Mouse (Mus musculus): Measurements from ENCODE around the gene Sash3. TPM values are rescaled to one million over a fixed set of nuclear protein-coding genes. Genes with fewer than 3 reads are reported as not detected.
A peak's percentile ranks its signal among the peaks of the same experiment; 100 is the strongest.

Gene Sash3
- polyA plus RNA-seq, 1 experiment from 2014 or later = 0.67 TPM

- DNase-seq (ENCODE audit: low spot score) = no peak
- H3K9ac ChIP-seq (ENCODE audit: low read length) = no peak overlapping the region
- 53% methylated on average over 7 of the region's 7 CpGs for WGBS
- peak; percentile 56; the same call in 1 of the 2 replicates for ATAC-seq (replicated peaks; ENCODE audit: low FRiP score)
- H3K4me1 ChIP-seq (replicated peaks; ENCODE audit: control insufficient read depth, insufficient read depth, low read length) = no peaks in the 10 kb centered on the region; the same call in 1 of the 2 replicates
- H3K9me3 ChIP-seq (ENCODE audit: control insufficient read depth, low read length) = no peaks in the 10 kb centered on the region
- H3K36me3 ChIP-seq (ENCODE audit: control insufficient read depth, insufficient read depth, low read length) = no peaks in the 10 kb centered on the region
- no peak overlapping the region for H3K4me2 ChIP-seq (ENCODE audit: low read depth, low read length, severe bottlenecking)
- H3K27ac ChIP-seq (ENCODE audit: low read depth, low read length) = peak overlapping the region; percentile 18; the same call in 1 of the 2 replicates
- no peaks in the 10 kb centered on the region for H3K27me3 ChIP-seq (ENCODE audit: control insufficient read depth, insufficient read depth, low read length)
- no peak overlapping the region for H3K4me3 ChIP-seq (ENCODE audit: low read depth, low read length)
Observed at GRCm38 (mm10) chrX:48138539-48139275, 7.5 kb upstream of the Sash3 start.

DNA sequence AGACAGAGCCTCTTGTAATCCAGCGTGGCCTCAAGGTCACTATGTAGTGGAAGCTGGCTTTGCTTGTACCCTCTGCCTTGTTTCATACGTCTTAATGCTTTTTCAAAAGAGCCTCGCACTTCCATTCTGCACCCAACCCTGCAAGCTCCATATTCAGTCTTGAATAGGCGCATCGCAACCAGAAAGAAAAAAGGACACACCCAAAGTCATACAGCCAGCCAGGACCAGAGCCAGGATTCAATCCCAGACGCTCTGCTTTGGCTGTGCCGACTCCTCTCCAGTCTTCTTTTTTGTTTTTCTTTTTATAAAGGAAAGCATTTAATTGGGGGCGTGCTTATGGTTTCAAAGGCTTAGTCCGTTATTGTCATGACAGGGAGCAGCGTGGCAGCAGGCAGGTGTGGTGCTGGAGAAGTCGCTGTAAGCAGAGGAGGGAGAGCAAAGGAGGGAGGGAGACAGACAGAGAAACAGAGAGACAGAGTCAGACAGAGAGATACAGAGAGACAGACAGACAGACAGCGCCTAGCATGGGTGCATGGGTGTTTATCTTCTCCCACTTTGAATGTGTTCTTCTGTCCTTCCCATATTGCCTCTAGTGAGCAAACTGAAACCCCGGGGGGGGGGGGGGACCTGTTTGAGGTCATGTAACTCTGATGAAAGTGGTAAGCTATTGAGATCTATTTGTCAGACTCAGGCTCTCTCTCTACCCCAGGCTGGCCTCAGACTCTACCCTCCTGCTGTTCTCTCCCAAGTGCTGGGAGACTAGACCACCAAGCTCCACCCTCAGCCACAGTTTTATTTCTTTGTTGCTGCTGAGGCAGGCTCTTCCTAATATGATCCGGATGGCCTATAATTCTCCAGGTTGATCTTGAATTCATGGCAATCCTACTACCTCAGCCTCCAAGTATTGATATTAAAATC is 6.6 kb upstream of the Sash3 start:
- Histone ChIP-seq H3K9me3 (ENCODE audit: control insufficient read depth, low read length) (no peaks in the 10 kb centered on the region), H3K4me2 (ENCODE audit: low read depth, low read length, severe bottlenecking) (no peak overlapping the region), H3K4me1 (replicated peaks; ENCODE audit: control insufficient read depth, insufficient read depth, low read length) (no peaks in the 10 kb centered on the region; the same call in 1 of the 2 replicates), H3K4me3 (ENCODE audit: low read depth, low read length) (no peak overlapping the region), H3K27me3 (ENCODE audit: control insufficient read depth, insufficient read depth, low read length) (no peaks in the 10 kb centered on the region), H3K27ac (ENCODE audit: low read depth, low read length) (no peak overlapping the region; the same call in 1 of the 2 replicates), H3K36me3 (ENCODE audit: control insufficient read depth, insufficient read depth, low read length) (no peaks in the 10 kb centered on the region), H3K9ac (ENCODE audit: low read length) (no peak overlapping the region)
- DNase-seq (ENCODE audit: low spot score) (no peak), ATAC-seq (replicated peaks; ENCODE audit: low FRiP score) (no peak)
- WGBS = 35% methylated on average over 14 of the region's 14 CpGs

DNA sequence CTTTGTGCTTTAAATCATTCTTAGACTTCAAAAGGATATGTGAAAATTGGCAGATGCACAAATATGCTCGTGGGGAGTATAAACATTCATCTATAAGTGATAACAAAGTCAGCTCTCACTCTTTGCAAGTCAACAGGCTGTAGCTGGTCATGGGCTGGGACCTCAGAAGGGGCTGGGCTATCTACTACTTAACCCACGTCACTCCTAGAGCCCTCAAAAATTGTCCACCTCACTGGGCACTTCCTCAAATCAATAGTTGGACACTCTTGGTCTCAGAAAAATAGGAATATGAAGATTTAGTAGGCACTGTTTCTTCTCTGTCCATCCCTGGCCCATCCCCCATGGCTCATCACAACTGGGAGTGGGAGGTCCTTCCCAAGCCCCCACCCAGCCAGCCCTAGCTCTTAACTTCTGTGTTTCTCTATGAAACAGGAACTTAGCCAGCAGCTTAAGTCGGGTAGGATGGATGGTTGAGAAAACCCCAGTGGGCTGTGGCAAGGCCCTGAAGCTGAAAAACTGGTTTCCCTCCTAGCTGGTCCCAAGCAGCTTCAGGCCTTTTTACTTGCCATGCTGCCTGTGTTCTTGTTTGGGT is 5.9 kb upstream of the Sash3 start:
- no peak overlapping the region for H3K9ac ChIP-seq (ENCODE audit: low read length)
- no peak overlapping the region for H3K4me2 ChIP-seq (ENCODE audit: low read depth, low read length, severe bottlenecking)
- H3K27ac ChIP-seq (ENCODE audit: low read depth, low read length) = no peak overlapping the region
- H3K4me1 ChIP-seq (replicated peaks; ENCODE audit: control insufficient read depth, insufficient read depth, low read length) = no peaks in the 10 kb centered on the region; the same call in 1 of the 2 replicates
- H3K4me3 ChIP-seq (ENCODE audit: low read depth, low read length) = no peak overlapping the region
- no peaks in the 10 kb centered on the region for H3K27me3 ChIP-seq (ENCODE audit: control insufficient read depth, insufficient read depth, low read length)
- 66% methylated on average over 3 of the region's 3 CpGs for WGBS
- H3K36me3 ChIP-seq (ENCODE audit: control insufficient read depth, insufficient read depth, low read length) = no peaks in the 10 kb centered on the region
- no peak for ATAC-seq (replicated peaks; ENCODE audit: low FRiP score)
- no peak for DNase-seq (ENCODE audit: low spot score)
- no peaks in the 10 kb centered on the region for H3K9me3 ChIP-seq (ENCODE audit: control insufficient read depth, low read length)

- 76% methylated on average over 6 of the region's 6 CpGs for WGBS
- no peak for DNase-seq (ENCODE audit: low spot score)
- no peak overlapping the region for H3K27ac ChIP-seq (ENCODE audit: low read depth, low read length)
- no peak overlapping the region for H3K9ac ChIP-seq (ENCODE audit: low read length)
- no peaks in the 10 kb centered on the region; the same call in 1 of the 2 replicates for H3K4me1 ChIP-seq (replicated peaks; ENCODE audit: control insufficient read depth, insufficient read depth, low read length)
- no peaks in the 10 kb centered on the region for H3K9me3 ChIP-seq (ENCODE audit: control insufficient read depth, low read length)
- H3K4me3 ChIP-seq (ENCODE audit: low read depth, low read length) = no peak overlapping the region
- no peak overlapping the region for H3K4me2 ChIP-seq (ENCODE audit: low read depth, low read length, severe bottlenecking)
- no peaks in the 10 kb centered on the region for H3K36me3 ChIP-seq (ENCODE audit: control insufficient read depth, insufficient read depth, low read length)
- no peak for ATAC-seq (replicated peaks; ENCODE audit: low FRiP score)
- no peaks in the 10 kb centered on the region for H3K27me3 ChIP-seq (ENCODE audit: control insufficient read depth, insufficient read depth, low read length)
Observed at GRCm38 (mm10) chrX:48141481-48141880, 4.8 kb upstream of the Sash3 start.

GRCm38 (mm10) chrX:48143415-48144335 is 2.6 kb upstream of the Sash3 start:
- no peaks in the 10 kb centered on the region for H3K36me3 ChIP-seq (ENCODE audit: control insufficient read depth, insufficient read depth, low read length)
- no peaks in the 10 kb centered on the region for H3K27me3 ChIP-seq (ENCODE audit: control insufficient read depth, insufficient read depth, low read length)
- no peaks in the 10 kb centered on the region; the same call in 1 of the 2 replicates for H3K4me1 ChIP-seq (replicated peaks; ENCODE audit: control insufficient read depth, insufficient read depth, low read length)
- WGBS = 65% methylated on average over 23 of the region's 26 CpGs
- no peak overlapping the region for H3K4me3 ChIP-seq (ENCODE audit: low read depth, low read length)
- no peak overlapping the region for H3K27ac ChIP-seq (ENCODE audit: low read depth, low read length)
- no peaks in the 10 kb centered on the region for H3K9me3 ChIP-seq (ENCODE audit: control insufficient read depth, low read length)
- ATAC-seq (replicated peaks; ENCODE audit: low FRiP score) (no peak), DNase-seq (ENCODE audit: low spot score) (no peak)
- no peak overlapping the region for H3K9ac ChIP-seq (ENCODE audit: low read length)
- peak overlapping the region; percentile 24; the same call in 1 of the 2 replicates for H3K4me2 ChIP-seq (ENCODE audit: low read depth, low read length, severe bottlenecking)

- DNase-seq (ENCODE audit: low spot score) (no peak), ATAC-seq (replicated peaks; ENCODE audit: low FRiP score) (no peak)
- Histone ChIP-seq H3K4me1 (replicated peaks; ENCODE audit: control insufficient read depth, insufficient read depth, low read length) (no peaks in the 10 kb centered on the region), H3K9ac (ENCODE audit: low read length) (no peak overlapping the region), H3K36me3 (ENCODE audit: control insufficient read depth, insufficient read depth, low read length) (no peaks in the 10 kb centered on the region), H3K4me2 (ENCODE audit: low read depth, low read length, severe bottlenecking) (no peak overlapping the region), H3K9me3 (ENCODE audit: control insufficient read depth, low read length) (no peaks in the 10 kb centered on the region), H3K27ac (ENCODE audit: low read depth, low read length) (no peak overlapping the region), H3K4me3 (ENCODE audit: low read depth, low read length) (no peak overlapping the region), H3K27me3 (ENCODE audit: control insufficient read depth, insufficient read depth, low read length) (no peaks in the 10 kb centered on the region)
- 80% methylated on average over 2 of the region's 2 CpGs for WGBS
Observed at GRCm38 (mm10) chrX:48147226-48147625, 990 bp downstream of the Sash3 start.

- no peak for DNase-seq (ENCODE audit: low spot score)
- no peak overlapping the region for H3K27ac ChIP-seq (ENCODE audit: low read depth, low read length)
- WGBS = 90% methylated on average over 7 of the region's 7 CpGs
- no peak overlapping the region for H3K4me3 ChIP-seq (ENCODE audit: low read depth, low read length)
- H3K9me3 ChIP-seq (ENCODE audit: control insufficient read depth, low read length) = no peaks in the 10 kb centered on the region
- no peak overlapping the region for H3K9ac ChIP-seq (ENCODE audit: low read length)
- no peak for ATAC-seq (replicated peaks; ENCODE audit: low FRiP score)
- no peaks in the 10 kb centered on the region for H3K27me3 ChIP-seq (ENCODE audit: control insufficient read depth, insufficient read depth, low read length)
- H3K4me1 ChIP-seq (replicated peaks; ENCODE audit: control insufficient read depth, insufficient read depth, low read length) = no peaks in the 10 kb centered on the region
- H3K36me3 ChIP-seq (ENCODE audit: control insufficient read depth, insufficient read depth, low read length) = no peaks in the 10 kb centered on the region
- no peak overlapping the region for H3K4me2 ChIP-seq (ENCODE audit: low read depth, low read length, severe bottlenecking)
Observed at GRCm38 (mm10) chrX:48147741-48148186, 1.5 kb downstream of the Sash3 start.

Measured in forebrain, embryonic 11.5 days (tissue).